Mouse (Mus musculus) kidney, embryonic 14.5 days (tissue): ENCODE data around the gene Dock1. TPM values are rescaled to one million over a fixed set of nuclear protein-coding genes. Genes with fewer than 3 reads are reported as not detected.

ENCODE experiments used
- ATAC-seq: fragments of 200-750 bp; cut with Nextera tagmentation; 2 replicates; pipeline ENCODE4 v1.8.0; 2017; ENCODE audit warnings: moderate number of reproducible peaks, mild to moderate bottlenecking, moderate TSS enrichment, moderate library complexity; ENCODE audit not compliant: low FRiP score, low TSS enrichment
- H3K27ac ChIP-seq: fragments of 300-500 bp; sonication (generic); 2 replicates; pipeline ENCODE4 v1.5.1; 2014; ENCODE audit warnings: low read depth, mild to moderate bottlenecking, low read length, moderate library complexity, mixed read lengths
- H3K27me3 ChIP-seq: fragments of 300-500 bp; sonication (generic); 2 replicates; pipeline ENCODE4 v1.6.1; 2014; ENCODE audit warnings: mild to moderate bottlenecking, low read length; ENCODE audit not compliant: control insufficient read depth, insufficient read depth
- H3K36me3 ChIP-seq: fragments of 300-500 bp; sonication (generic); 2 replicates; pipeline ENCODE4 v1.6.1; 2014; ENCODE audit warnings: low read length, mixed read lengths; ENCODE audit not compliant: control insufficient read depth, insufficient read depth
- H3K4me1 ChIP-seq: fragments of 300-500 bp; sonication (generic); 2 replicates; pipeline ENCODE4 v1.6.1; 2014; ENCODE audit warnings: low read length, mixed read lengths; ENCODE audit not compliant: control insufficient read depth, insufficient read depth
- H3K4me2 ChIP-seq: fragments of 300-500 bp; sonication (generic); replicated peaks from 2 replicates; pipeline ENCODE4 v1.6.1; 2014; ENCODE audit warnings: low read depth, mild to moderate bottlenecking, low read length
- H3K4me3 ChIP-seq: fragments of 300-500 bp; sonication (generic); 2 replicates; pipeline ENCODE4 v1.5.1; 2014; ENCODE audit warnings: mild to moderate bottlenecking, low read length
- H3K9ac ChIP-seq: fragments of 300-500 bp; sonication (generic); 2 replicates; pipeline ENCODE4 v1.6.1; 2014; ENCODE audit warnings: low read depth, mild to moderate bottlenecking, low read length, moderate library complexity
- H3K9me3 ChIP-seq: fragments of 300-500 bp; sonication (generic); 2 replicates; pipeline ENCODE4 v1.6.1; 2016; ENCODE audit warnings: low read length; ENCODE audit not compliant: control insufficient read depth
- WGBS: fragments of 180-500 bp; shearing (Covaris S2); extraction: QIAGEN DNeasy Blood & Tissue Kit; methylation state at CpG from one replicate; pipeline ENCODE4 v1.1.7; 2014; 5-methylcytosine and 5-hydroxymethylcytosine counted together
- polyA plus RNA-seq: library from polyadenylated mRNA; unstranded; fragments of >200 nt; fragmentation: Nextera tagmentation; extraction: Ambion mirVana; gene quantifications from 2 replicates; pipeline ENCODE4 v1.2.1, GENCODE M21; 2014

Dock1 gene
- polyA plus RNA-seq, 1 experiment from 2014 or later = 60.6 TPM

DNA sequence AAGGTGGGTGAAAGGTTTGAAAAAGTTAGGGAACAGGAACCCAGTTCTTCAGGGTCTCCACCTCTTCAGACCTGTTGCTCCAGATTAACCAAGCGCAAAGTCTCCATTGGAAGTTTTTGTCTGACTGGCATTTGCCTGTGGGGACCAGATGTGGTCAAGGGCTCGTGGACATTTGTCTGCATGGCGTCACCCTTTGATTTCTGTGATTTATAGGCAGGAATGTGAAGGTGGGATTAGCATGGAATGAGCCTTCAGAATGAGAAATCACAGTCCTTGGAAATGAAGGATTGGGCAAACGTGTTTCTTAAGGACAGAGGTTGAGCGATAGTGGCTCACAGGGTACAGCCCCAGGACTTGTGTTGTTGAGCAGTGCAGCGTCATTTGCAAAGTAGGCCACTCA, 17.9 kb downstream of the Dock1 start:
- H3K4me3 ChIP-seq = no peak overlapping the region
- no peak overlapping the region for H3K27ac ChIP-seq
- no peak overlapping the region for H3K4me2 ChIP-seq
- 61% methylated on average over 6 of the region's 6 CpGs for WGBS
- no peak for ATAC-seq
- H3K36me3 ChIP-seq = no peaks in the 10 kb centered on the region
- H3K9ac ChIP-seq = no peak overlapping the region
- no peaks in the 10 kb centered on the region for H3K9me3 ChIP-seq
- H3K4me1 ChIP-seq = no peaks in the 10 kb centered on the region; the same call in 1 of the 2 replicates
- no peaks in the 10 kb centered on the region for H3K27me3 ChIP-seq

GRCm38 (mm10) chr7:134690118-134690517, 19.7 kb downstream of the Dock1 start:
- WGBS = 77% methylated on average over 5 of the region's 5 CpGs
- Histone ChIP-seq H3K27me3 (no peaks in the 10 kb centered on the region), H3K36me3 (no peaks in the 10 kb centered on the region; the same call in 1 of the 2 replicates), H3K4me3 (no peak overlapping the region), H3K4me2 (no peak overlapping the region), H3K9me3 (no peaks in the 10 kb centered on the region), H3K9ac (no peak overlapping the region), H3K4me1 (peaks cover 11% of the 10 kb centered on the region; the same call in 1 of the 2 replicates), H3K27ac (no peak overlapping the region)
- no peak for ATAC-seq

GRCm38 (mm10) chr7:134690806-134691205, 20.4 kb downstream of the Dock1 start:
- 96% methylated on average over 3 of the region's 3 CpGs for WGBS
- no peak for ATAC-seq

GRCm38 (mm10) chr7:134693325-134693724, 22.9 kb downstream of the Dock1 start:
- H3K4me3 ChIP-seq = no peak overlapping the region
- no peak overlapping the region for H3K9ac ChIP-seq
- peak overlapping the region; percentile 48 for H3K27ac ChIP-seq
- no peak for ATAC-seq
- peaks cover 36% of the 10 kb centered on the region for H3K4me1 ChIP-seq
- H3K27me3 ChIP-seq = no peaks in the 10 kb centered on the region
- no peak overlapping the region for H3K4me2 ChIP-seq
- WGBS = 86% methylated on average over 1 of the region's 1 CpGs
- no peaks in the 10 kb centered on the region; the same call in 1 of the 2 replicates for H3K36me3 ChIP-seq
- H3K9me3 ChIP-seq = no peaks in the 10 kb centered on the region

More at GRCm38 (mm10) chr7:134690806-134691205, 20.4 kb downstream of the Dock1 start:
- H3K9ac ChIP-seq = no peak overlapping the region
- H3K36me3 ChIP-seq = no peaks in the 10 kb centered on the region; the same call in 1 of the 2 replicates
- peaks cover 18% of the 10 kb centered on the region; the same call in 1 of the 2 replicates for H3K4me1 ChIP-seq
- no peak overlapping the region for H3K4me3 ChIP-seq
- no peaks in the 10 kb centered on the region for H3K9me3 ChIP-seq
- no peaks in the 10 kb centered on the region for H3K27me3 ChIP-seq
- no peak overlapping the region for H3K4me2 ChIP-seq
- no peak overlapping the region for H3K27ac ChIP-seq

DNA sequence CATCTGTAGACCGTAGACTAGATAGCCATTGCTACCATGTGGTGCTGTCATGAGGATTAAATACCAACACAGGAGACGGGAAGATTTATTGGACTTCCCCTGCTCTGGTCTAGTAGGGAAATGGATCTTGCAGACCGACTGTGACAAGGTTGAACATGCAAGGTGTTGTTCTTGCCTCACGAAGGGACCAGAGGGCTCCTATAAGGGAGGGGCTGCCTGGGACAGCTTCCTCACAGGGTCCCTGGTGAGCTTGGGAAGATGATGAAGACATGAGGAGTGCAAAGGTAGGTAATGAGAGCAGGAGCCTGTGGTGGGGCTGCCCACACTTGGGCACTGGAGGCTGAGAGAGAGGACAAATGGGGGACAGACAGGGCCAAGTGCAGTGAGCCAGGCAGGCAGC, 25.0 kb downstream of the Dock1 start:
- Histone ChIP-seq H3K9me3 (no peaks in the 10 kb centered on the region), H3K27ac (no peak overlapping the region), H3K36me3 (no peaks in the 10 kb centered on the region; the same call in 1 of the 2 replicates), H3K4me1 (peaks cover 40% of the 10 kb centered on the region), H3K9ac (no peak overlapping the region), H3K4me2 (no peak overlapping the region), H3K27me3 (no peaks in the 10 kb centered on the region), H3K4me3 (no peak overlapping the region)
- WGBS = 49% methylated on average over 4 of the region's 4 CpGs
- ATAC-seq = no peak

DNA sequence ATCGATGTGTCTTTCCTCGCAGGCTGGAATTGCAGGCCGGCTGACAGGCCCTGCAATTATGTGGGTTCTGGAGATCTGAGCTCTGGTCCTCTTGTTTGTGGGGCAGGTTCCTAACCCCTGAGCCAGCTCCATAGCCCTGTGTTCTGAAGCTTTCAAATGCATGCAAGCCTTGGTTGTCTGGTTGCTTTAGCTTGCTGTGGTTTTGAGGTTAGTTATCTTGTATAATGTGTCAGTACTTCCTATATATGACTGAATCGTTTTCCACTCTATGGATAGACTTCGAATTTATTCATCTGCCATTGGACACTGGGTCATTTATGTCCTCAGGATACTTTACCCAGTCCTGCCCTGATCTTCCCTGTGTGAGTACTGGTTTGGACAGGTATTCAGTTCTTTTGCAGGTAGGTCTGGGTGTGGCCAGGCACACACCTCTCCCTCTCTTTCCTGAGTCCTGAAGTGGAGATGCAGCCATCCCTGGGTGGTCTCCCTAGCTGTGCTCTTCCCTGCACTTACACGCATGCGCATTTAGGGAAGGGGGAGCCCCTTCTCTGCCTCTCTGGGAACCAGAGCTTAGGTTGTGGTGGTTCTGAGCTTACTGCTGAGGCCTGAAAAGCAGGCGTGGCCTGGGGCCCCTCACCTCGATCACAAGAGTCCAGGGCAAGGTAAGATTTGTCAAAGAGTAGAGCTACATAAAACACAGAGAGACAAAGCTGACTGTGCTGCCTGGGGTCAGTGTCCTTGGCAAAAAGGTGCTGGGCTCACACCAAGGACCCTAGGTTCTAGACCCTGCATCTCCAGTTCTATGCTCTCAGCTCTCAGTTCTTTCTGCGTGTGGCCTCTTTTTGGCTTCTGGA, 25.9 kb downstream of the Dock1 start:
- no peak overlapping the region for H3K27ac ChIP-seq
- H3K9me3 ChIP-seq = no peaks in the 10 kb centered on the region
- no peaks in the 10 kb centered on the region for H3K27me3 ChIP-seq
- H3K9ac ChIP-seq = no peak overlapping the region
- no peak for ATAC-seq
- no peaks in the 10 kb centered on the region; the same call in 1 of the 2 replicates for H3K36me3 ChIP-seq
- no peak overlapping the region for H3K4me2 ChIP-seq
- H3K4me1 ChIP-seq = peaks cover 45% of the 10 kb centered on the region
- WGBS = 73% methylated on average over 10 of the region's 10 CpGs
- no peak overlapping the region for H3K4me3 ChIP-seq

GRCm38 (mm10) chr7:134697479-134697878, 27.0 kb downstream of the Dock1 start:
- no peaks in the 10 kb centered on the region for H3K9me3 ChIP-seq
- H3K36me3 ChIP-seq = no peaks in the 10 kb centered on the region; the same call in 1 of the 2 replicates
- no peak overlapping the region for H3K4me3 ChIP-seq
- H3K4me1 ChIP-seq = peaks cover 45% of the 10 kb centered on the region
- no peak overlapping the region for H3K9ac ChIP-seq
- H3K27me3 ChIP-seq = no peaks in the 10 kb centered on the region
- no peak overlapping the region for H3K4me2 ChIP-seq
- ATAC-seq = no peak
- 0 out of 2 replicates have a peak overlapping the region, but pooled peaks have one; percentile 17 for H3K27ac ChIP-seq
- 51% methylated on average over 4 of the region's 4 CpGs for WGBS

GRCm38 (mm10) chr7:134698246-134698645, 27.8 kb downstream of the Dock1 start:
- Histone ChIP-seq H3K4me1 (peaks cover 45% of the 10 kb centered on the region), H3K9ac (no peak overlapping the region)

GRCm38 (mm10) chr7:134700001-134700400, 29.5 kb downstream of the Dock1 start:
- H3K4me3 ChIP-seq = no peak overlapping the region
- H3K27ac ChIP-seq = no peak overlapping the region
- no peaks in the 10 kb centered on the region for H3K9me3 ChIP-seq
- H3K9ac ChIP-seq = no peak overlapping the region
- H3K27me3 ChIP-seq = no peaks in the 10 kb centered on the region
- ATAC-seq = no peak
- H3K36me3 ChIP-seq = no peaks in the 10 kb centered on the region
- peaks cover 43% of the 10 kb centered on the region for H3K4me1 ChIP-seq
- WGBS = 82% methylated on average over 5 of the region's 5 CpGs
- H3K4me2 ChIP-seq = no peak overlapping the region

More at GRCm38 (mm10) chr7:134698246-134698645, 27.8 kb downstream of the Dock1 start:
- H3K27me3 ChIP-seq = no peaks in the 10 kb centered on the region
- no peaks in the 10 kb centered on the region; the same call in 1 of the 2 replicates for H3K36me3 ChIP-seq
- no peak overlapping the region for H3K4me3 ChIP-seq
- 77% methylated on average over 5 of the region's 5 CpGs for WGBS
- no peaks in the 10 kb centered on the region for H3K9me3 ChIP-seq
- no peak for ATAC-seq
- no peak overlapping the region for H3K4me2 ChIP-seq
- H3K27ac ChIP-seq = no peak overlapping the region
